Mouse (Mus musculus): ENCODE data around the gene Itgbl1.
A peak's percentile ranks its signal among the peaks of the same experiment; 100 is the strongest.
"Not testable (repeated sequence)": the region's sequence is repeated elsewhere in the genome, so short reads cannot be mapped to it uniquely, and the experiment has no call there.

Itgbl1 gene

GRCm38 (mm10) chr14:123659921-123660385 is at the start of gene Itgbl1:
TSS of gene Itgbl1 (plus strand) at chr14:123659971.
- peak; percentile 20 for DNase-seq (ENCODE audit: extremely low spot score, low spot score)

GRCm38 (mm10) chr14:123622969-123623368 is 36.8 kb upstream of the Itgbl1 start:
- DNase-seq (ENCODE audit: extremely low spot score, low spot score), result no peak

GRCm38 (mm10) chr14:123626501-123627179 is 33.1 kb upstream of the Itgbl1 start, which contains the start of gene Nalcn:
TSS of gene Nalcn (minus strand) at chr14:123627144.
- DNase-seq (ENCODE audit: extremely low spot score, low spot score), result peak; percentile 71

GRCm38 (mm10) chr14:123627180-123627562 is 32.6 kb upstream of the Itgbl1 start:
- DNase-seq (ENCODE audit: extremely low spot score, low spot score), result no peak

- DNase-seq (ENCODE audit: extremely low spot score, low spot score), result peak; percentile 63
Measured at GRCm38 (mm10) chr14:123661091-123661491, 1.3 kb downstream of the Itgbl1 start.

GRCm38 (mm10) chr14:123662386-123662785 is 2.6 kb downstream of the Itgbl1 start:
- DNase-seq (ENCODE audit: extremely low spot score, low spot score), result no peak

GRCm38 (mm10) chr14:123663206-123663605 is 3.4 kb downstream of the Itgbl1 start:
- no peak for DNase-seq (ENCODE audit: extremely low spot score, low spot score)

GRCm38 (mm10) chr14:123664451-123664850 is 4.7 kb downstream of the Itgbl1 start:
- no peak for DNase-seq (ENCODE audit: extremely low spot score, low spot score)

- not testable (repeated sequence) for DNase-seq (ENCODE audit: extremely low spot score, low spot score)
Measured at GRCm38 (mm10) chr14:123671076-123671475, 11.3 kb downstream of the Itgbl1 start.

GRCm38 (mm10) chr14:123678091-123678490 is 18.3 kb downstream of the Itgbl1 start:
- no peak for DNase-seq (ENCODE audit: extremely low spot score, low spot score)

GRCm38 (mm10) chr14:123714751-123715150 is 55.0 kb downstream of the Itgbl1 start:
- DNase-seq (ENCODE audit: extremely low spot score, low spot score), result no peak

- DNase-seq (ENCODE audit: extremely low spot score, low spot score), result no peak
Measured at GRCm38 (mm10) chr14:123742055-123742454, 82.3 kb downstream of the Itgbl1 start.

GRCm38 (mm10) chr14:123751017-123751416 is 91.2 kb downstream of the Itgbl1 start:
- no peak for DNase-seq (ENCODE audit: extremely low spot score, low spot score)

GRCm38 (mm10) chr14:123759534-123759933 is 99.8 kb downstream of the Itgbl1 start:
- DNase-seq (ENCODE audit: extremely low spot score, low spot score), result no peak

GRCm38 (mm10) chr14:123760079-123760478 is 100.3 kb downstream of the Itgbl1 start:
- DNase-seq (ENCODE audit: extremely low spot score, low spot score), result no peak

GRCm38 (mm10) chr14:123801744-123802143 is 142.0 kb downstream of the Itgbl1 start:
- no peak for DNase-seq (ENCODE audit: extremely low spot score, low spot score)

GRCm38 (mm10) chr14:123837662-123838061 is 177.9 kb downstream of the Itgbl1 start:
- DNase-seq (ENCODE audit: extremely low spot score, low spot score), result no peak

GRCm38 (mm10) chr14:123843675-123844425 is 184.1 kb downstream of the Itgbl1 start:
- no peak for DNase-seq (ENCODE audit: extremely low spot score, low spot score)

GRCm38 (mm10) chr14:123864531-123864930 is 204.8 kb downstream of the Itgbl1 start:
- no peak for DNase-seq (ENCODE audit: extremely low spot score, low spot score)

- no peak for DNase-seq (ENCODE audit: extremely low spot score, low spot score)
Measured at GRCm38 (mm10) chr14:123865779-123866726, 206.3 kb downstream of the Itgbl1 start.

- no peak for DNase-seq (ENCODE audit: extremely low spot score, low spot score)
Measured at GRCm38 (mm10) chr14:123927903-123928302, 268.1 kb downstream of the Itgbl1 start.

All from neural tube, embryonic 10.5 days (tissue).